Mouse (Mus musculus) hindbrain, embryonic 15.5 days (tissue): ENCODE results near the gene Tarbp1. TPM values are rescaled to one million over a fixed set of nuclear protein-coding genes. Genes with fewer than 3 reads are reported as not detected.

Experiments
- ATAC-seq: fragments of 200-750 bp; cut with Nextera tagmentation; 2 replicates; pipeline ENCODE4 v1.8.0; 2017; ENCODE audit warnings: low read depth, moderate number of reproducible peaks, moderate TSS enrichment; ENCODE audit not compliant: low FRiP score
- H3K27ac ChIP-seq: fragments of 300-500 bp; sonication (generic); replicated peaks from 2 replicates; pipeline ENCODE4 v1.5.1; 2015; ENCODE audit warnings: mild to moderate bottlenecking, inconsistent platforms
- H3K27me3 ChIP-seq: fragments of 300-500 bp; sonication (generic); 2 replicates; pipeline ENCODE4 v1.6.1; 2015; ENCODE audit warnings: control low read depth, inconsistent platforms
- H3K36me3 ChIP-seq: fragments of 300-500 bp; sonication (generic); 2 replicates; pipeline ENCODE4 v1.6.1; 2015; ENCODE audit warnings: control low read depth, inconsistent platforms
- H3K4me1 ChIP-seq: fragments of 300-500 bp; sonication (generic); replicated peaks from 2 replicates; pipeline ENCODE4 v1.6.1; 2015; ENCODE audit warnings: control low read depth, inconsistent platforms
- H3K4me2 ChIP-seq: fragments of 300-500 bp; sonication (generic); 2 replicates; pipeline ENCODE4 v1.6.1; 2015; ENCODE audit warnings: moderate library complexity, mild to moderate bottlenecking, inconsistent platforms
- H3K4me3 ChIP-seq: fragments of 300-500 bp; sonication (generic); 2 replicates; pipeline ENCODE4 v1.5.1; 2015; ENCODE audit warnings: mild to moderate bottlenecking, inconsistent platforms
- H3K9ac ChIP-seq: fragments of 300-500 bp; sonication (generic); 2 replicates; pipeline ENCODE4 v1.6.1; 2015; ENCODE audit warnings: inconsistent platforms
- H3K9me3 ChIP-seq: fragments of 300-500 bp; sonication (generic); 2 replicates; pipeline ENCODE4 v1.6.1; 2016; ENCODE audit warnings: control low read depth, inconsistent platforms
- WGBS: fragments of 180-500 bp; shearing (Covaris S2); methylation state at CpG from one replicate; pipeline ENCODE4 v1.1.7; 2015; 5-methylcytosine and 5-hydroxymethylcytosine counted together
- polyA plus RNA-seq: library from polyadenylated mRNA; unstranded; fragments of >200 nt; fragmentation: Nextera tagmentation; extraction: Ambion mirVana; gene quantifications from 2 replicates; pipeline ENCODE4 v1.2.1, GENCODE M21; 2015

Gene Tarbp1
- 1.8 TPM in 2 replicates for polyA plus RNA-seq

DNA sequence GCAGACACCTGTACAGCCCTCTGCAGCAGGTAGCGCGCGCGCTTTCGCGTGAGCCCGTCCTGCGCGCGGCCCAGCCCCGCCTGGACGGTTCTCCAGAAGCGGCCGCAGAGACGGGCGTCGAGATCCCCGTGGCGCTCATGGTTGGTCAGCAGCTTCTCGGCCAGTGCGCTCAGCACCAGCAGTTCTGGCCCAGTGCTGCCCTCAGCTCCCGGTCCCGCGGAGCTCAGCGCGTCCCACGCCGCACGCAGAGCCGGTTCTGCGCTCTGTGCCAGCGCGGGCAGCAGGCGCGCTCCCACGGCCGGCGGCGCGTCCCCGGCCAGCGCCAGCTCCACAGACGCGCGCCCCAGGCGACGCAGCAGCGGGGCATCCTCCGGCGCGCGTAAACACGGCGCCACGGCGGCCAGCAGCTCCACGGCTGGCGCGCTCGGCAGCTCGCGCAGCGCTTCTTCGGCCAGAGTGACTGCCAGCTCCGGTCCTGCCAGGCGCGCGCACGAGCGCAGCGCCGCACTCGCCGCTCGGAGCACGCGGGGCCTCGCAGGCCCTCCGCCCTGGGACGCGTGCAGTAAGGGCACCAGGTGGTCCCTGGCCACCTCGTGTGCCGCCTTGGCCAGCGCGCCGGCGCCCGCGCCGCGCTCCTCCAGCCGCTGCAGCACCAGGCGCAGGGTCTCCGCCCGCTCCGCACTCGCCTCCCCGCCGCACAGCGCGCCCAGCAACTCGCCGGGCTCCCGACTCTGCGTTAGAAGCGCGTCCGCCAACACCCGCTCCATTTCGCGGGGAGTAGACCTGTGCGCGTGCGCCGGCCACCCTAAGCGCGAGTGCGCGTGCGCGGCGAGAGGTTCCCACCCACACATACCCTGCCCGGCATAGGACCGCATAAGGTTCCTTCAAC is at the start of gene Tarbp1:
Gene Tarbp1 (minus strand): TSS at position 767 of the 889 bp plus-strand sequence.
- peaks cover 6% of the 10 kb centered on the region; the same call in 1 of the 2 replicates for H3K27me3 ChIP-seq
- peak within 1 kb of the TSS; percentile 77 for H3K9ac ChIP-seq
- H3K9me3 ChIP-seq = no peaks in the 10 kb centered on the region
- H3K4me2 ChIP-seq = peak within 1 kb of the TSS; percentile 75
- peak within 1 kb of the TSS; percentile 91 for H3K27ac ChIP-seq
- ATAC-seq = peak; percentile 92
- H3K4me1 ChIP-seq = peaks cover 18% of the 10 kb centered on the region
- H3K36me3 ChIP-seq = no peaks in the 10 kb centered on the region
- under 1% methylated on average over 124 of the region's 124 CpGs for WGBS
- H3K4me3 ChIP-seq = peak within 1 kb of the TSS; percentile 81

DNA sequence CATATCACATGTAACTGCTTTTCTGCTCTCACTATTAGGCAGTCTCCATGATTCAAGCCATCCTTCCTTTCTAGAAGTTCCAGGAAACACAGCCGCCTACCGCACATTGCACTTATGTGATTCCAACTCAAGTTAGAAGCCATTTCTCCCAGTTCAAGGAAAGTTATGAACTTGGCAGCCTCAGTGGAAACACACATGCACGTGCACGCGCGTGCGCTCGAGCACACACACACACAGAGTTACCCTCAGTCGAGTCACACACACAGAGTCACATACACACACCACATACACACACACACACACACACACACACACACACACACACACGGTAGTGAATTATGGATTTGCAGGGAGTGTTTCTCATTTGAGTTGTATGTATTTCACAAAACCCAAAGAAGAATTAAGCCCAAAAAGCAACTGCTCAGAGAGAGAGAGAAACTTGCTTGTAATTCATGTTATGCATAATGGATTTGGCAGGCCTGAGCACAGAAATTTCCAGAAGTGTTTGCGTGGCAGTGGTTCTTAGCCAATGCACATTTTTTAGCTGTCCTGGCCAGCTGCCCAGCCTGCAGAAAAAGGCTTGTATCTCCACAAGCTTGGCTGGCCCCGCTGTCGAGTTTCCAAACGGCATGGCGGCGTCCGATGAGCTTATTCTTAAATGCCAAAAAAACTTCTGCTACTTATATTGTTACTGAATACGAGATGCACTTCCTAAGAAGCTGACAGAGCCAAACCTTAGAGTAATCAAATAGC is 49.5 kb upstream of the Tarbp1 start:
- no peak overlapping the region for H3K9ac ChIP-seq
- peak overlapping the region; percentile 56; the same call in 1 of the 2 replicates for H3K27ac ChIP-seq
- no peaks in the 10 kb centered on the region for H3K36me3 ChIP-seq
- peaks cover 21% of the 10 kb centered on the region for H3K4me1 ChIP-seq
- no peak overlapping the region for H3K4me3 ChIP-seq
- no peaks in the 10 kb centered on the region for H3K9me3 ChIP-seq
- H3K27me3 ChIP-seq = no peaks in the 10 kb centered on the region
- H3K4me2 ChIP-seq = no peak overlapping the region
- WGBS = 64% methylated on average over 18 of the region's 18 CpGs
- no peak for ATAC-seq

DNA sequence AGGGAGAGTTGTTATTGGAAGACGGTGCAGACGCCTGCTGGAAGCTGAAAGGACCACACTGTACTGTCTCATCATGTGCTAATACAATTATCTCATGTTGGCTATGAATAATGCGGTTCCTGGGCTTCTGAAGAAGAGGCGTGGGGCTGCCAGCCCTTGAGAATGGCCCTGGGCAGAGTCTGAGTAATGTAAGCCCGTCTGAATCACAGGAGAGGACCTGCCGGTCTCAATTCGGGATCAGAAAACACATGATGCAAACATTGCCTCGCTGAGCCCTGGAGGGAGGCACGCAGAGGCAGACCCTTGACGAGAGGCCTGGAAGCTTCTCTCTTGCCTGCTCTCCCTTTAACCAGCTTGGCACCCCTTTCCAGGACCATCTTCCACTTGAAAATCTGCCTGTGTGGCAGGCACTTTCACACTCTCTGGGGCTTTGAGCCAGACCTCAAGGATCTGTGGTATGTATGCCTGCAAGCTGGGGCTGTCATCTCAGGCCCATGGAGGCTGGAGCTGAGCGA is 48.3 kb upstream of the Tarbp1 start:
- no peaks in the 10 kb centered on the region for H3K9me3 ChIP-seq
- H3K27me3 ChIP-seq = no peaks in the 10 kb centered on the region
- no peak overlapping the region for H3K4me3 ChIP-seq
- H3K27ac ChIP-seq = 0 out of 2 replicates have a peak overlapping the region, but pooled peaks have one; percentile 32
- no peaks in the 10 kb centered on the region for H3K36me3 ChIP-seq
- no peak overlapping the region for H3K4me2 ChIP-seq
- H3K4me1 ChIP-seq = peaks cover 26% of the 10 kb centered on the region
- H3K9ac ChIP-seq = no peak overlapping the region
- ATAC-seq = no peak
- WGBS = 80% methylated on average over 11 of the region's 11 CpGs

DNA sequence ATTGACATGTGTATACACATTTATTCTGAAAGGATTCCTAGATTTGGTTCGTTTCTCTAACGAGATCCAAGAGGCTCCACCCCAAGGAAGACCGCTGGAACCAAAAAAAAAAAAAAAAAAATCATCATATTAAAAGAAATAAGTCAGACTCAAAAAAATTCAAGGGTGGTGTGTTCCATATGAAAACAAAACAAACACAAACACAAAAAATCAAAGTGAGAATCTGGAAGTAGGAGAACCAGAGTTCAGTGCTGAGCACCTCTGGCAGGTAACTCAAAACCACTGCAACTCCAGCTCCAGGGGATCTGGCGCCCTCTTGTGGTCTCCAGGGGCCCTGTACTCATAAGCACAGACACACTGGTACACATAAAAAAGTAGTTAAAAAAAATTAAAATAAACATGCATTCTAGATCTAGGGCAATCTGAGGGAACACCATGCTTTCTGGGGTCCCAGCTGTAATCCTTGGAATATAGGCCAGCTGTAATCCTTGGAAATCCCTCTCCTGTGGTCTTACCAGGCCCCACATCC is 44.6 kb upstream of the Tarbp1 start:
- ATAC-seq = no peak

DNA sequence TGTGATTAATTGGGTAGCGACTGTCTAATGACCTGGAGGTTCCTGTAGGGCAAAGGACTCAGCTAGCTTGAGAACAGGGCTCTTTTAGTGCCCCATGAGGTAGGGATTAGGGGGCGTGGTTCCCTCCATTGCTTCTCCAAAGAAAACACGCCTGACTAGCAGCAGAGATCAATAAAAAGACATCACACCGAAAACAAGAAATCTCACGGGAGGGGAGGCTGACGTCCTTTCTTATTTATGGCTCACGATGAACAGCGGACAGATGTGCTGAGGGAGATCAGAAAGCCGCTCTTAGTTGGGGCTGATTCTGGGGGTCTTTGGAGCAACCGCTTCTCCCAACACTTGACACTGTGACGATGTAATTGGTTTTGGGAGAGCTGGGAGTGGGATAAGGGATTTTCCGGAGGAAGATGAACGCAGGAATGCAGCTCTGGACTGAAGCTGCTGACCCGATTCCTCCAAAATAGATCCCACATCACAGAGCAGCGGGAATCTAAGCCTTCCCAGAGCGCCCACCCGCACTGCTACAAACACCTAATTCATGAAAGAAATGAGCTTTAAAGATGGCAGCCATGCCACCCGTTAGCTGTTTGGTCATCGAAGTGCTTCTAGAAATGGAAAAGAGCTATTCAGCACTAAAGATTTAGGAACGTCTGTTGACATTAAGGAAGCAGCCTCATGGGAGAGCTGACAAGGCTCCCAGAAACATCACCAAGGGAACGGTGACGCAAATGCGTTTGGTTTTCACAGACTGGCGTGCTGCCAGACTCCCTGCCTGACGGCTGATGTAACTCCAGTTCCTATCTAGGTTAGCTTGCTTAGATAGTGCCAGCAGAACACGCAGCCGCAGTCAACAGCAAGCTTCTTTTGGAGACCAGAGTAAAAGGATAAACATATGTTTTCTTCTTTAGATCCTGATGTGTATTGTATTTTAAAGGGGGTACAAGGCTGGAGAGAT is 42.0 kb upstream of the Tarbp1 start:
- Histone ChIP-seq H3K4me1 (peaks cover 23% of the 10 kb centered on the region), H3K36me3 (no peaks in the 10 kb centered on the region), H3K9ac (peak overlapping the region; percentile 45), H3K27ac (peak overlapping the region; percentile 90), H3K4me2 (peak overlapping the region; percentile 58), H3K9me3 (no peaks in the 10 kb centered on the region), H3K27me3 (no peaks in the 10 kb centered on the region), H3K4me3 (peak overlapping the region; percentile 30)
- ATAC-seq = peak; percentile 86
- 6% methylated on average over 27 of the region's 27 CpGs for WGBS

More for the DNA sequence above, 44.6 kb upstream of the Tarbp1 start:
- Histone ChIP-seq H3K36me3 (no peaks in the 10 kb centered on the region), H3K4me2 (no peak overlapping the region), H3K27me3 (no peaks in the 10 kb centered on the region), H3K27ac (no peak overlapping the region), H3K4me1 (peaks cover 32% of the 10 kb centered on the region), H3K9ac (no peak overlapping the region), H3K4me3 (no peak overlapping the region), H3K9me3 (no peaks in the 10 kb centered on the region)
- WGBS = 91% methylated on average over 4 of the region's 4 CpGs

DNA sequence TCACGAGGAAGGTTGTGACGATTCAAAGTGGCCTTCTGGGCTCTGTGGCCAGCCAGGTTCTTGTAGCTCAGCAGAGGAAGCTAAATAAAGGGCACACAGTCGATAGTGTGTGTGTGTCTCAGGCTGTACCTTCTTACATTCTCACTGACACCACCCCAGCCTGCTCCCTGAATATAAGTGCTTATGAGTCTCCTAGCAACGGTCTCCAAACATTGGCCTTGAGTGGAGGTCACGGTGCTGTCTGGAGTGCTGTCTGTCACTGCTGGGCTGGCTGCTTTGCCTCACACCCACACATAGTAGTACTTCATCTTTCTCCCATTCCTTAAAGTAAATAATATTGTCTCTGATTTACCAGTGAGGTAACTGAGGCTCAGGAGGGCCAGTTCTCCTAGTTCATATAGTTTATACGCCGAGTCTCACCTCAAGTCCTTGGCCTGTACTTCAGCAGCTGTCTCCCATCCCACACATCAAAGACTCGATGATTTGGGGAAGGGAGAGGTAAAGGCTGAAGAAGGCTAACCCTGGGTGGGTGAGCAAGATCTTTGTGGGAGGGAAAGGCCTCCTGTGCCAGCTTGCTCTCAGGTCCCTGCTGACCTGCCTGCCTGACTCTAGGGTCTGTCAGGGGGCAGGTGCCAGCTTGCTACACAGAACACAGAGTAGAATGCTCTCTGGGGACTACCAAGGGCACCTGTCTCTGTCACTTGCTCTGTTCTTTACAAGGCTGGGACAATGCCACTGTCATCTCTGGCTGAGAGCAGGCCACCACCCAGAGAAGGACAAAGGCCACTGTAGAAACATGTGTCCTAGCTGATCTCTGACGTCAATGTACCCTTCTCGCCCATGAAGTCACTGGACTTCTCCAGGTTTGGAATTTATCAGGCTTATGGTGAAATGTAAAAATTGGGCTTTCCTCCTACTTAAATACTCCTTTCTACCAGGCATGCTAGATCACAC is 39.4 kb upstream of the Tarbp1 start:
- peaks cover 23% of the 10 kb centered on the region for H3K4me1 ChIP-seq
- H3K9ac ChIP-seq = no peak overlapping the region
- no peaks in the 10 kb centered on the region for H3K36me3 ChIP-seq
- no peak for ATAC-seq
- H3K4me3 ChIP-seq = no peak overlapping the region
- no peak overlapping the region for H3K4me2 ChIP-seq
- H3K27me3 ChIP-seq = no peaks in the 10 kb centered on the region
- H3K27ac ChIP-seq = no peak overlapping the region
- no peaks in the 10 kb centered on the region for H3K9me3 ChIP-seq
- 73% methylated on average over 10 of the region's 10 CpGs for WGBS

DNA sequence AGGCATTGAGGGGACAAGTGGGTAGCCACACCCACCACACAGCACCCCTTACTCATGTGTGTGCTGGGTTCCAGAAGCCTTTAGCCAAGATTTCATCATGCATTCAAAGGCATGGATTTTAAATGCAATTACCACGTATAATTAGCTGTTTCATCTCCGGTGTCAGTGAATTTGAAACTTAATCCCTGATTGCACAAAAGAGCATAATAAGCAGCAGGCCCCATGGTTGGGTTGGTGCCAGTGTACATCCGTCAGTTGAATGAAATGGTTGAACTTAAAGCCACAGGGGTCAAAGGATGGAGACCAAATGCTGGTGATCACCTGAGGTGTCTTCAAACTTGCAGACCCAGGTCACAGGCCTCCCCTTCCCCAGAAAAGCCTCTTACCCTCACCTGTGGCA is 36.0 kb upstream of the Tarbp1 start:
- no peak overlapping the region for H3K4me2 ChIP-seq
- no peak overlapping the region for H3K27ac ChIP-seq
- 61% methylated on average over 3 of the region's 3 CpGs for WGBS
- no peaks in the 10 kb centered on the region for H3K4me1 ChIP-seq
- H3K9ac ChIP-seq = no peak overlapping the region
- no peaks in the 10 kb centered on the region for H3K36me3 ChIP-seq
- ATAC-seq = no peak
- no peaks in the 10 kb centered on the region for H3K27me3 ChIP-seq
- no peaks in the 10 kb centered on the region for H3K9me3 ChIP-seq
- H3K4me3 ChIP-seq = no peak overlapping the region

DNA sequence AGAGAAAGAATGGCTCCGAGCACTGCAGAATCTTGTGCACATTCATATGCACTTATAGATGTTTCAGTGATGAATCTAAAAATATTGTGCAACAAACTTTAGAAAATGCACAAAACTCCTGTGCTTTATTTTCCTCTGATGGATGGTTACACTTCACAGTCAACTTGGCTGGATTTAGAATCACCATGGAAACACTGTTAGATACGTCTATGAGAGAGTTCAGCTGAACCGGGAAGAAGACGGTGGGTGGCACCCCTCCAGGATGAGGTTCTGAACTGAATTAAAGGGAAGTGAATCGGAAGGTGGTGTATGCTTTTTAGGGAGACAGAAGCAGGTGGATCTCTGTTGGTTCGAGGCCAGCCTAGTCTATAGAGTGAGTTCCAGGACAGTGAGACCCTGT is 34.8 kb upstream of the Tarbp1 start:
- H3K36me3 ChIP-seq = no peaks in the 10 kb centered on the region
- ATAC-seq = no peak

DNA sequence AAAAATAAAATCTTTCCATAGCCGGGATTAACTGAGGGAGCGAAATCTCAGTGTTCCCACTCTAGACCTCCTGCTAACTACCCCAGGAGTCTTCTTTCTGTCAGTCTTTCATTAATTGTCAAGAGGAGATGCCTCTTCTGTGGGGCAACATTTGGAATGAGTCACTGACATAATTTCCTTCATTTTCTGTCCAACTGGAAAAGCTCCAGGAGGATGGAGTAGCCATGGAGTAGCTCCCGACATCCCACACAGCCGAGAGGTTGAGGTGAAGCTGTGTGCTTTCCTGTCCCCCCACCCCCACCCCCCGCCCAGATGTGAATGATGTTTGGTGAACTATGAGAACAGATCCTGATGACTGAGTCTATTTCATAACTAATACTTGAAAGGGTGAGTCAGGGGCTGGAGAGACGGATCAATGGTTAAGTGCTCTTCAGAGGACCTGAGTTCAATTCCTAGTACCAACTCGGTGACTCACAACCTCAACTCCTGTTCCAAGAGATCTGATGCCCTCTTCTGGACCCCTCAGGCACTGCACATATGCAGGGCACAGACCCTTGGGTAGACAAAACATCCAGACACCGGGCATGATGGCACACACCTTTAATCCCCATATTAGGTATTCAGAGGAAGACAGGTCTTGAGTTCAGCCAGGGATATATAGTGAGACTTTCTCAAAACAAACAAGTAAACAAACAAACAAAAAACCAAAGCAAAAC is 34.2 kb upstream of the Tarbp1 start:
- Histone ChIP-seq H3K27ac (no peak overlapping the region), H3K4me1 (no peaks in the 10 kb centered on the region), H3K36me3 (no peaks in the 10 kb centered on the region), H3K9ac (no peak overlapping the region), H3K9me3 (no peaks in the 10 kb centered on the region), H3K27me3 (no peaks in the 10 kb centered on the region), H3K4me3 (no peak overlapping the region), H3K4me2 (no peak overlapping the region)
- 88% methylated on average over 8 of the region's 8 CpGs for WGBS
- no peak for ATAC-seq

More for the DNA sequence above, 34.8 kb upstream of the Tarbp1 start:
- no peak overlapping the region for H3K4me2 ChIP-seq
- no peak overlapping the region for H3K4me3 ChIP-seq
- H3K27me3 ChIP-seq = no peaks in the 10 kb centered on the region
- WGBS = 54% methylated on average over 6 of the region's 6 CpGs
- H3K9ac ChIP-seq = no peak overlapping the region
- H3K9me3 ChIP-seq = no peaks in the 10 kb centered on the region
- no peak overlapping the region for H3K27ac ChIP-seq
- H3K4me1 ChIP-seq = no peaks in the 10 kb centered on the region

DNA sequence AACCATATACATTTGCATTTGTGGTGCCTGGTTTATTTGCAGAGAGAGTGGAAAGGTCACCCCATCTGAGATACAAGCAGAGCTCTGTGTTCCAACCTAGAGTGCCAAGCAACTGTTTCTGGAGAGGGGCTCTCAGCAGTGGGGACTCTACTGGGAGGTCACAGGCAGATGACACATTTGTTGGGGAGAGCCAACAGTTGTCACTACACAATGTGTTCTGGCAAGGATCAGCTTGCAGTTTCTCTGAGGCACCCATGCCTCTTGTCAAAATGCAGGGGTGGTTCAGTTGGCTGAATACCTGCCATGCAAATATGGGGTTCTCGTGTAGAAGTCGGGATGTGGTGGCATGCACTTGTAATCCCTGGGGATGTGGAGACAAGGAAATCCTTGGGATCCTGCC is 33.4 kb upstream of the Tarbp1 start:
- Histone ChIP-seq H3K4me3 (no peak overlapping the region), H3K4me1 (no peaks in the 10 kb centered on the region), H3K4me2 (no peak overlapping the region), H3K27me3 (no peaks in the 10 kb centered on the region), H3K9me3 (no peaks in the 10 kb centered on the region), H3K27ac (no peak overlapping the region), H3K9ac (no peak overlapping the region), H3K36me3 (no peaks in the 10 kb centered on the region)
- no peak for ATAC-seq
- WGBS = 89% methylated on average over 2 of the region's 2 CpGs
